Mouse (Mus musculus): ENCODE measurements at regions not wholly inside any gene's neighbourhood (a gene's known extent, or its start where the extent isn't known, plus 50 kb on each side); places are given as distances from the start of the nearest gene placed in this dataset.

DNA sequence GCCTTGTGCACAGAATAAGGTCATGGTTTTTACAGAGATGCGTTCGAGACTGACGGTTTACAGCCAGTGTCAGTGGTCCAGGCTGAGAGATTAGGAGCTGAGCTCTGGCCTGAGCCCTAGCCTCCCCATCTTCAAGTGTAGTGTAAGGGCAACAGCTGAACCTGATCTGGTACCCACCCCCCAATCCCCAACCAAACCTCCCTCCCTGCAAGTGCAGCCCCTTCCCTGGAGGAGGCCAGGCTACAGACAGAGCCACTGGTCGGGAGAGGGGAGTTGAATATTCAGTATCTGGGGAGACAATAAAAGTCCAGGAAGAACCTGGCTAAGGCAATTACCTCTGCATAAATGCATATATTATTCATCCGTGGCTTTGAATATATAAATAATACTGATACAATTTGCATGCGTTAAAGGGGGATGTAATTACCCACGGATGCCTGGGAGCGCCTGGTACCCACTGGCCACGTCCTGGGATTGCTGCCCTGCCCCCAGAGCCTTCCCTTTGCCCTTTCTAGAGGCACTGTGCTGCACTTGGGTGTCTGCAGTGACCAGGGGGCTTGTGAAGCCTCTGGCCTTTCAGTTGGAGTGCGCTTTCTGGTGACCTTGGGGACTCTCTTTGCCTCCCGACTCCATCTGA, 95.5 kb upstream of the Mvb12b start:
- no peak for DNase-seq (ENCODE audit: low read depth, low spot score)

DNA sequence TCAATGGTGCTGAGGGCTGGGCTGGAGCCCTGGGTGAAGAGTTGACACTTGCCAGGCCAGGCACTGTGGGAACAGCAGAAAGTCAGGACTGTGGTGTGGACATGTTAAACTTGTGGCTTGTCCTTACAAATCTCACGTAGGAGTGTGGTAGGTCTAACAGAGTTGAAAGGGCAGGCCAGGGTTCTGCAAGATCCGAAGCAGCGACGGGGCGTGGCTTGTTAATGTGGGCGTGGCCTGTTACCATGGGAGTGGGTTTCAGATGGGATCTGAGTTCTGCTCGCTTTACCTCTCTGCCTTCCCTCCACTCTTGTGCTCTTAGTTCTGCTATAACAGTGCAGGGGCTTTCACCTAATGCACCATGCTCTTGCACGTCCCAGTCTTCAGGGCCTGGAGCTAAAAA, 94.2 kb upstream of the Mvb12b start:
- DNase-seq (ENCODE audit: low read depth, low spot score): no peak

DNA sequence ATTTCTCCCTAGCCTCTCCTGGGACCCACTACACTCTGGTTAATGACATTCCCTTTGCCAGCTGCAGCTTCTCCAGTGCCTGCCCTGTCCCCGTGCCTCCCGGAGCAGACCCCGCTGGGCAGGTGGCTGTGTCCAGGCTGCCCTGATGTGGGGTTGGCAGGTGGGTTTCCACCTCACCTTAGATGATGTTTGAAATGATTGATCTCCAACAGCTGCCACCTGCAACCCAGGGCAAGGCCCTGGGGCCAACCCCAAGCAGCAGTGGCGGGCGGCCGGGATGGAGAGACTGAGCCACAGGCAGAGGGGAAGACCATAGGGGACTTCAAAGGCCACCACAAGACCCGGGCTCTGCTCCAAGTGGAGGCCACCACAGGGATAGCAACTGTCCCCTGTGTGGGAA, 93.6 kb upstream of the Mvb12b start:
- DNase-seq (ENCODE audit: low read depth, low spot score): no peak

DNA sequence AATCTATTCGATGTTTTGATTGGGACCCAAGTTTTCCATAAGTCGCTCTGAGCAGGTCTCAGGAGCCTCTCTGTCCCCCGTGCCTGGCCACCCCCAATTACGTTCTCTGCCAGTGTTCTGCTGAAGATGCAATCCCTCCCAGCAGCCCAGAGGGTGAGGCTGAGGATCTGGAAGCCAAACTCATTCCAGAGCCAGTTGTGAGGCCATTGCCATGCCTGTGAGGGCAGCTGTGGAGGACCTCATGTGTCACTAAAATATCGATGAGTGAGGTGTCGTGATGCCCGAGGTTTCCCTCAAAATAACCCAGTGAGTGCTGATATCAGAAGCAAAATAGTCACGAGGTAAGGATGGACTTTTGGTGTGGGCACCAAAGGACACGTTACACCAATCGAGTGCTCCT, 93.1 kb upstream of the Mvb12b start:
- DNase-seq (ENCODE audit: low read depth, low spot score): no peak

DNA sequence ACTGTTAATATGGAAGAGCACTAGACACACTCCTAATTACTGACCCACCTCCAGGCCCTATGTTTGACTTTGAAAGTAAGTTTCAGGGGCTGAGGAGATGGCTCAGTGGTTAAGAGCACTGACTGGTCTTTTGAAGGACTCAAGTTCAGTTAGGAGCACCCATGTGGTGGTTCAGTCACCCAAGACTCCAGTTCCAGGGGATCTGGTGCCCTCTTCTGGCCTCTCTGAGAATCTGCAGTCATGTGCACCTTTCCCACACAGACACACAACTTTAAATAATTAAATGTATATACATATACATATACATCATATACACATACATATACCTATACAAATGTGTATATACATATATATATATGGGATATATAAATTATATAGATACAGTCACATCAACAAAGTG, 91.5 kb upstream of the Mvb12b start:
- no peak for DNase-seq (ENCODE audit: low read depth, low spot score)

DNA sequence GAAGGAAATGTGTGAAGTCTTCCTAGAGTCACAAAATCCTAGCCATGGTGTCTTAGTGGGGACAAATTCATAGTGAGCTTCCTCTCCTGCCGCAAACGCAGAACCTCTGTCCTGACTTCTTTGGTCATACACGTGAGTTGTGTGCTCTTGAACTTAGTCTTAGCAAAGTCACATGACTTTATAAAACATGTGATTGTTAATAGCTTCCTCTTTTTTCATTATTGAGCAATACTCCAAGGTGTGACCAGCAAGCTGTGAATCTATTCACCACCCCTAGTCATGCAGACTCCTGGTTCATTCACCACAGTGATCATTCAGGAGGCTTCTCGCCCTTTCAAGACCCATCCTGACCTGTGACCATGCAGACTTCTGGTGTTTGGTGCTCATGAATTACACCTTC, 90.8 kb upstream of the Mvb12b start:
- DNase-seq (ENCODE audit: low read depth, low spot score): no peak

DNA sequence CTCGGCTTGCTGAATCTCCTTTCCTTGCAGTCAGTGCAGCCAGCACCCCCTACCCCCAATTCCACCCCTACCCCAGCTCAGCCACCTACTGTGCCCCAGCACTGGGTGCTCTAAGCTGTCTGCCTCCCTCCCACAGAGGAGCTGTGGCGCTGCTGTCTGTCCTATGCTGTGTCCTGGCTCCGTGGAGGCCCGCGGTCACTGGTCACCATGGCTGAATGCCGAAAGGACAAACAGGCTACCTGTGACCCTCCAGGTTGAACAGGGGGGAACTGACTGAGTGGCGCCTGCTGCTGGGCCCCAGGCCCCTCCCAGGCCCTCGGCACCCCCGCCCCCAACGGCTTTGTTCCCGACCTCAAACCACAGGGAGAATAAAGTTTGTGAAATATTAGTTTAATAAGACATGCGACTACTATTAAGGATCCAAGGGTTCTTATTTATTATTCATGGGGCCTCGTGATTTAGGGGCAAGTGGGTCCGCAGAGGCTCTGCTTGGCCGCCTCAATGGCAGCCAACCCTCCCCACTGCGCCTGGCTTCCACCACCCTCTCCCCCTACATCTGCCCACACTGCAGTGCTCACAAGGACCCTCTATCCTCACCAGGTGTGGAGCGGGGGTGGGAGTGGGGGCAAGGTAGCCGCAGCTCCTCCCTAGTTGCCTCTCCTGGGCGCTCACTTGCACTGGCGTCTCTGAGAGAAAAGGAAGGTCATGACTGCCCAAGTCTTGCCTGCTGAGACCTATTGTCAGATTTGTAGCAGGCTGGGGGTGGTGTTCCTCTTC, 90.0 kb upstream of the Mvb12b start:
- DNase-seq (ENCODE audit: low read depth, low spot score): no peak

DNA sequence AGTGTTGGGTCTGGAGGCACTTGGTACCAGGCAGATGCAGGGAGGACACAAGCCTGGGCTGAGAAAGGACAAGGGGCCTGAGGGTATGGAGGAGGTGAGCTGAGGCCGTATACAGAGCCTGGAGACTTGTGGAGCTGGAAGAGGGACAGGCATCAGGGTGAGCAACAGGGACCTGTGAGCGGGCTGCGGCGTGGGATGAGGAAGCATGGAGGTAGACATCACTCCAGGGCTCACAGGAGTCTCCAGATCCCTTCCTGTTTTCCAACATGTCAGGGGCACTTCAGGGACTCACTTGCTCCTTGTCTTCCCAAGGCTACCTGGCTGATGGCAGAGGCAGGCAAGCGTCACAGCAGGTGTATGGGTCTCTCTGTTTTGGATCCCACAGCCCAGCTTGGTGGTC, 89.4 kb upstream of the Mvb12b start:
- no peak for DNase-seq (ENCODE audit: low read depth, low spot score)

DNA sequence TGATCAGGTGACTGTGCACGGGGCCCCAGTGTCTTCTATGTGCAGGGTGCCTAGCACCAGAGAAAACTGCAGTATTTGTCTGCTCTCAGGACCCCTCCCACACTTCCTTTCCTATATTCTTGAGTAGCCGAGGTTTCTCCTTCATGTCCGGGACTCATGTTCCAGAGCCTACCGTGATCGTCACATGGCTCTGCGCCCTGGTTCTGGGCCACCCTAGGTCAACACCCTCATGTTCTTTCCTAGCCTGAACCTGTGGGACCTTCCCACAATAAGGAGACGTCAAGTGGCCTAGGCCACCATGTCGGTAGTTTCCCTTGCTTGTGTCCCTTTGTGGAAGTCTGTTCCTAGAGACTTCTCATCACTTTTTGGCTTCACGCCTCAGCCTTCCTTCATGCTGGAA, 88.4 kb upstream of the Mvb12b start:
- no peak for DNase-seq (ENCODE audit: low read depth, low spot score)

DNA sequence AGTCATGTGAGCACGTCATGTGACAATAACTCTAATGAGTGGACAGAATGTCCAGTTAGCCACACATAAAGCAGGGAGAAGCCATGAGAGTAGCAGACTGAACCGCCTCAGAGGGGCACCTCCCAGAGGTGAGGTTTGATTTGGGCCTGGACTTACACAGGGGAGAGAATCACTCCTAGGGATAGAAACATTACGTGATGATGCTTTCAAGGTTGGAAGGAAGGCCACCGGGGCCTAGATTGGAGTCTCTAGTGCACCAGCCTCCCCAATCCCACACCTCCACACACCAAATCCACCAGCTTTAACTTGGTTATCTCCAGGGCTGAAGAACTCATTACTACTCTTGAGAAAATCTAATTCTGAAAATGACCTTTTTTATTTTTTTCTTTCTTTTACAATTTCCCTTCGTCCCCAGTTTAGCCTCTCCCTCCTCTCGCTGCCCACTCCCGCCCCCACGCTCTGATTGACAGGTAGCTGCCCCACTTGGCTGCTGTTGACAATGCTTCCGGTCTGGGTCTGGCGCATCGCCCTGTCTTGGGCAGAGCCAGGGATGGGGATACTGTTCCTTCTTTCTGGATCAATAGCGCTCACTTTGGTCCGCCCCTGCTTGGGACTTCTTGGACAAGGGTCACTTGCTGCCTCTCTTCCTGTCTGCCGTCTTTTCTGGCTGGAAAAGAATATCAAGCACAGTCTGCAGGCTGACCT, 87.8 kb upstream of the Mvb12b start:
- no peak for DNase-seq (ENCODE audit: low read depth, low spot score)

DNA sequence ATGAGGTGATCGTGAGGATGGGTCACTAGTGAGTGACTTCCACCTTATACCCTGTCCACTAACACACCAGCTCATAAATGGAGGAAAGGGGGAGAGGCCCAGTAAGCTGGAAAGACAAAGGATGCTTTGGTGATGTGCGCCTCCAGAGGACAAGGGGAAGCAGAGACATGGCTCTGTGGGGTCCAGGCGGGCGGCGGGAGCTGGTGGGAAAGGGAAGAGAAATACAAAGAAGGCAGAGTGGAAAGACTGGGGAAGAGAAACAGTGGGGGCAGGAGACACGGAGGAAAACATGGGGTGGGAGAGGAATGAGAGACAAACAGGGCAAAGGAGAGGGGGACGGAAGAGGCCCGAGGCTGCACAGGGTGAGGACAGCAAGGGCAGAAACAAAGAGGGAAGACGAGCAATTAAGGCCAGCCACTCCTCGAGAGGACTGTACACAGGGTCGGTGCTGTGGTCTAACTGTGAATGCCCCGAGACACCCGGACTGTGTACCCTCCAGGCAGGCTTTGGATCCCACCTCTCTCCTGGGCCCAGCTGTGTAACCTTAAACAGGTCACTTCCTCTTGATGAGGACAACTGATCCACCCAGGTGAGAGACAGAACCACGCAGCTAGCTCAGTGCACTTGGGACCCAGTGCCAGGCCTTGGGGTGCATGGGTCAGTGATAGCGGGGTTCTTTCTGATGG, 87.1 kb upstream of the Mvb12b start:
- no peak for DNase-seq (ENCODE audit: low read depth, low spot score)

DNA sequence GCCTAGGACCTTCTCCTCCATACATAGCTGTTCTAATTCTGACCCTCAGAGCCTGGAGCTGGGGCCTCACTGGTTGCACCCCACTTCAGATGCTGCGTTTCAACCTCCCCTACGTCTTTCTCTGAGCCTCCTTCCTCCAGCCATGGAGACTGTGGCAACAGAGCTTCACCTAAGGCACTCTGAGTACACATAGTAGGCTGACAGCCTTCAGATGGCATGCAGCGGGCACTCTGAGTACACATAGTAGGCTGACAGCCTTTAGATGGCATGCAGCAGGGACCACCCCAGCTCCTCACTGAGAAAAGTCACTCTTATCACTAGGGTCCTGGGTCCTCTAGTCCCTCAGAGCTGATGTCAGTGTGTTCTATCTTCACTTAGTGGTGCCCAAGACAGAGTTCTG, 86.3 kb upstream of the Mvb12b start:
- DNase-seq (ENCODE audit: low read depth, low spot score): no peak

DNA sequence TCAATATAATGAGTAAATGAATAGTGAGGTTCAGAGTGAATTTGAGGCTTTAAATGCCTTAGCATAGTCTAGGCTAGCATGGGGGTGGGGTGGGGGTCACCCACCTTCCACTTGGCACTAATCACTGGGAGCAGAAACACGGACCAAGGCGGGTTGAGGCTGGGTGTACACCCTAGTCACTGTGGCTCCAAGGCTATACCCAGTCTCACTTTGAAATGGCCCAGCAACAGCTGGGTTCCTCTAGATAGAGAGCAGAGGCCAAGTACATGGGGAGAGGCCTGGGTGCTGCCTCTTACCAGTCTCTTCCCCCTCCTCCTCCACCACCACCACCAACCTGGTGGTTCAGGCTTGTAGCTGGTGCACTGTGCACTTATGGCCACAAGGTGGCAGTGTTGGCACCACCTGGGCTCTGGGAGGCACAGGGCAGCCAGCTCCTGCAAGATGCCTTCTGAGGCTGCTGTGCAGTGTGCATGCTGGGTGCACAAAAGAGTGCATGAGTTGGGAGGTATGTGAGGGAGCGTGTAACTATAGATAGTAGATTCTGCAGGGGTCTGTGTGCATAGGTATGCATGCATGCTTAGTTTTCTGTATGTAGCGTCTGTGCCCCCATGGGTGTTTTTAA, 85.6 kb upstream of the Mvb12b start:
- peak; percentile 85 for DNase-seq (ENCODE audit: low read depth, low spot score)

DNA sequence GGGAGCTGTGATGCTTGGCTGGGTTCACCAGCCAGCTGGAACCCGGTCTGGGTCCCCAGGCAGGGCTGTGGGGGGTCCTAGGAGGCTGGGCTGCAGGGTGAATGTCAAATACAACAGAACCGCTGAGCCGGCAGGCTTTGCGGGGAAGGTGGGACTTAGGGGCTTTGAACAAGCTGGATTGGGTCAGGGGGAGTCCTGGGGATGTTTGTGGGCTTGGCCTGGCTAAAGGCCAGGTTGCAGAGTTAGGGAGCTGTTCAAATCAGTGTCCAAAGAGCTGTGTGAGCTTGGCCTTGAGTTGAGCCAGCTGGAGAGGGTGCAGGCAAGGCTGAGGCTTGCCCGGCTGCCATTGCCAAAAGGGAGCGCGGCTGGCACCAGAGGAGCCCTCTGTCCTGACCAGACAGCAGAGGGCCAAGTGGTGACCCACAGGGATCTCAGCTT, 79.3 kb upstream of the Mvb12b start:
- DNase-seq (ENCODE audit: low read depth, low spot score): no peak

DNA sequence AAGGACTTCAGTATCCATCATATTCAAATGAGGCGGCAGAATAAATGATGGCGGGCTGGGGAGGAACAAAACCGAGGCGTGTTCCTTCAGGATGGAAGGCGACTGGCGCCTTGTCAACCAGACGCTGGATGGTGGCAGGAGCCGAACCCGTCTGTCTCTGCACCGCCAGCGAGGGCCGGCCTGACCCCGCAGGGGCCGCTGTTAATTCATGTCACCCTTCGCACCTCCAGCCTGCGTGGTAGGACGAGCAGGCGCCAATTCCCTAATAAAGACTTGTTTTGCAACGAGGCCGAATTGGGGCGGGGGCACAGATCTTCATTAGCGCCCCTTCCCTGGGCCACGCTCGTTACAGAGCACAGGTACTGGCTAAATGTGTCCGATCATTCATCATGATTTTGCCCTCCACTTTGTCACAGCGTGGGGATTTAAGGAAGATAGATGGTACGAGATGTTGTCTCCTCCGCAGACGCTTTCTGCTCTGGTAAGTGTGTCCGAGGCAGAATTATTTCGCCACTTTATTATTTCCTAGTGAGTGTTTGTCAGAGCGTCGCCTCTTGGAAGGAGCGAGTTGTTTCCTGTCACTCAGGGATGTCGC, 78.7 kb upstream of the Mvb12b start:
- DNase-seq (ENCODE audit: low read depth, low spot score): peak; percentile 30

DNA sequence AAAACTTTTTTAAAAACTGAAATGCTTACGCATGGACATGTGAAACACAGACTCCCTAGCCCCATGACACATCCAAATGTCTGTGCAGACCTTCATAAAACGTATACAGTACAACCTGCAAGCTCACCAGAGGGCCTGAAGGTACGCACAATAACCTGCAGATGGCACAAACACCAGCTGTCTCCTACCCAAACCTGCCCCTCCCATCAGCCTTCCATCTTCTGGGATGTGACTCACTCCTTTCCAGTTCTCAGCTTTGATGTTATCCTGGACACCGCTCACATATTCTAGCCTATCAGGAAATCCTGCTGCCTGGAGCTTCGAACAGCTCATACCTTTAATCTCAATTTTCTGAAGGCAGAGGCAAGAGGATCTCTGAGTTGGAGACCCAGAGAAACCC, 76.3 kb upstream of the Mvb12b start:
- no peak for DNase-seq (ENCODE audit: low read depth, low spot score)

DNA sequence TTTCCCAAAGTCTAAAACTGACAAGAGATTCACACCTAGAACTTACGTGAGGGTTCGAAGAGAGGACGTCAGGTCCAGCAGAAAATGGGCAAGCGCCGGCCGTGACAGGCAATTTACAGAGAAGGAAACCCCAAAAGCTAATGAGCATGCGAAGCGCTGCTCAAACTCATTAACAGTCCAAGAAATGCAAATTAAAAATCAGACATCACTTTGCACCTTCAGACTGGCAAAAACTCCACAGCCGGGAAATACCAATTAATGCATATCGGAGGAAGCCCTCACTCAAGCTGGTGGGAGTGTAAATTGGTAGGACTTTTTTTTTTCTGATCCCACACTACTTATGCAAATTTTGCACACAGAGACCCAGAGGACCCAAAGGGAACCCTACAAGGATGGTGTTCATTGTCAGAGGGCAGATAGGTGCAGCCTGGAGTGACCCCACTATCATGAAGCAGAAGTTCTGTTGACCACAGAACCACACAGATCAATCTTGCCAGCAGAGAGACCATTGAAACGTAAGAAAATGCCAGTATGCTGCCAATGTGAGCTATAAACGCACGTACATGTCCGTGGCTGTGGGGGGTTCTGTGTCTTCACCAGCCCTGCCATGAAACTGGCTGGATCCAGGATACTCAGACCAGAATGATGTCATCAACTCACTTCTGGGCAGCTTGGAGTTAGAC, 74.8 kb upstream of the Mvb12b start:
- no peak for DNase-seq (ENCODE audit: low read depth, low spot score)

DNA sequence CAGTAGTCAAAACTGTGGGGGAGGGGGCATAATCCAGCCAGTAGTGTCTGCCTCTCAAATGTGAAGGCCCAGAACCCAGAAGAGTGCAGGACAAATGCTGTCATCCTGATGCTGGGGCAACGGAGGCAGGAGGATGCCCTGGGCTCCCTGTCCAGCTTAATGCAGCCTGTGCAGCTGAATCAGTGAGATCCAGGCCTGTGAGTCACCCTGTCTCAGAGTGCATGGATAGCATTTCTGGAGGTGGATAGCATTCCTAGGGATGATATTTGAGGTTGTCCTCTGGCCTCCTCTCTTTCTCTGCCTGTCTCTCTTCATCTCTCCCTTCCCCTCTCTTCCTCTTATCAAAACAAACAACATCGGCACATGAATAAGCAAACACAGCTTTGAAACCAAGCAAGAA, 73.8 kb upstream of the Mvb12b start:
- no peak for DNase-seq (ENCODE audit: low read depth, low spot score)

DNA sequence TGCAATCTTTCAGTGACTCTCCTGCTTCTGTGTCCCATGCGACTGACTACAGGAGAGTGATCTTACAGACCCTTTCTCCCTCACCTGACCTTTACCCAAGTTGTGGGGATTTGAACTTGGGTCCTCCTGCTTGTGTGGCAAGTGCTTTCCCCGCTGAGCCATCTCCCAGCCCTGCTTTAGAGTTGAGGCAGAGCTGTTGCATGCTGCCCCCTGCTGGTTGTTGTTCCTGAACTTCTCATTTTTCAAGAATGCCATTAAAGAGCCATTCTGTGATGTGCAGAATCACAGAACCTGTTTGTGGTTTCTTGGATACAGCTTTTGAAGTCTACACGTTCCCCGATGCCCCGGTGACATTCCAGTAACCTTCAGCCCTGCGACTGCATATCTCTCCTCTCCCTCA, 70.0 kb upstream of the Mvb12b start:
- peak; percentile 53 for DNase-seq (ENCODE audit: low read depth, low spot score)

DNA sequence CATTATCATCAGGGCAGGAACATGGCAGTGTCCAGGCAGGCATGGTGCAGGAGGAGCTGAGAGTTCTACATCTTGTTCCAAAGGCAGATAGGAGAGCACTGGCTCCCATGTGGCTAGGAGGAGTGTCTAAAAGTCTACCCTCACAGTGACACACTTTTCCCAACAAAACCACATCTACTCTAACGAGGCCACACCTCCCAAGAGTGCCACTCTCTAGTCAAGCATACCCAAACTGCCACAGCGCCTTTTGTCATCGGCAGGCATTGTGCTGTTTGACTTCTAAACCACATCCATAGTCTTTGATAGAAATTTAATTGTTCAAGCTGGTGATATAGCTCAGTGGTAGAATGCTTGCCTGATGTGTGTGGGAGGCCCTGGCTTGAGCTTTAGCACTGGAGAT, 56.6 kb upstream of the Mvb12b start:
- no peak for DNase-seq (ENCODE audit: low read depth, low spot score)

DNA sequence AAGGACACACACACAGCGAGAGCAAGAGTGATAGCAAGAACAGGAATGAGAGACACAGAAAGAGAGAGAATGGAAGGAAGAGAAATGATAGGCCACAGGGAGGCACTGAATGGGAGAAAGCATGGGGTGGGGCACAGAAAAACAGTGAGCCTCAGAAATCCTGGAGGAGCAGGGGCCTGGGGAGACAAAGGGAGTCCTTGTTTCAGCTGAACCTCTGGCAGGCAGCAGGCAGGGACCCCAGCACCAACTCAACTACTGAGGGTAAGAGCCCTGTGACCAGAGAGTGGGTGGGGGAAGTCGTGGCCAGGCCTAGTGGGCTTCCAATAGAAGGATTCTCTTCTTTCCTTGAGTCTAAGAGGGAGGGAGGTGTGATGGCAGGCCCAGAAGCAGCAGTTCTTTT, 54.3 kb upstream of the Mvb12b start:
- DNase-seq (ENCODE audit: low read depth, low spot score): no peak
